Mouse (Mus musculus) forebrain, embryonic 15.5 days (tissue): ENCODE data around the gene Sh3tc1. TPM values are rescaled to one million over a fixed set of nuclear protein-coding genes. Genes with fewer than 3 reads are reported as not detected.

ENCODE experiments used
- ATAC-seq: fragments of 200-750 bp; cut with Nextera tagmentation; replicated peaks from 2 replicates; pipeline ENCODE4 v1.8.0; 2017; ENCODE audit warnings: mild to moderate bottlenecking, moderate TSS enrichment, moderate library complexity
- H3K27ac ChIP-seq: fragments of 300-500 bp; sonication (generic); replicated peaks from 2 replicates; pipeline ENCODE4 v1.5.1; 2015; ENCODE audit warnings: mild to moderate bottlenecking, inconsistent platforms
- H3K27me3 ChIP-seq: fragments of 300-500 bp; sonication (generic); 2 replicates; pipeline ENCODE4 v1.6.1; 2015; ENCODE audit warnings: inconsistent platforms
- H3K36me3 ChIP-seq: fragments of 300-500 bp; sonication (generic); 2 replicates; pipeline ENCODE4 v1.6.1; 2015; ENCODE audit warnings: mild to moderate bottlenecking, inconsistent platforms
- H3K4me1 ChIP-seq: fragments of 300-500 bp; sonication (generic); 2 replicates; pipeline ENCODE4 v1.6.1; 2015; ENCODE audit warnings: inconsistent platforms
- H3K4me2 ChIP-seq: fragments of 300-500 bp; sonication (generic); replicated peaks from 2 replicates; pipeline ENCODE4 v1.6.1; 2015; ENCODE audit warnings: mild to moderate bottlenecking, inconsistent platforms
- H3K4me3 ChIP-seq: fragments of 300-500 bp; sonication (generic); 2 replicates; pipeline ENCODE4 v1.5.1; 2015; ENCODE audit warnings: mild to moderate bottlenecking, inconsistent platforms
- H3K9ac ChIP-seq: fragments of 300-500 bp; sonication (generic); replicated peaks from 2 replicates; pipeline ENCODE4 v1.6.1; 2015; ENCODE audit warnings: mild to moderate bottlenecking, inconsistent platforms
- H3K9me3 ChIP-seq: fragments of 300-500 bp; sonication (generic); 2 replicates; pipeline ENCODE4 v1.6.1; 2016; ENCODE audit warnings: inconsistent platforms
- WGBS: fragments of 180-500 bp; shearing (Covaris S2); methylation state at CpG from one replicate; pipeline ENCODE4 v1.1.7; 2015; ENCODE audit warnings: mixed read lengths; 5-methylcytosine and 5-hydroxymethylcytosine counted together
- polyA plus RNA-seq: library from polyadenylated mRNA; unstranded; fragments of >200 nt; fragmentation: Nextera tagmentation; extraction: Ambion mirVana; gene quantifications from 2 replicates; pipeline ENCODE4 v1.2.1, GENCODE M21; 2015

Sh3tc1 gene
- polyA plus RNA-seq, 1 experiment from 2014 or later: 1.9 TPM

DNA sequence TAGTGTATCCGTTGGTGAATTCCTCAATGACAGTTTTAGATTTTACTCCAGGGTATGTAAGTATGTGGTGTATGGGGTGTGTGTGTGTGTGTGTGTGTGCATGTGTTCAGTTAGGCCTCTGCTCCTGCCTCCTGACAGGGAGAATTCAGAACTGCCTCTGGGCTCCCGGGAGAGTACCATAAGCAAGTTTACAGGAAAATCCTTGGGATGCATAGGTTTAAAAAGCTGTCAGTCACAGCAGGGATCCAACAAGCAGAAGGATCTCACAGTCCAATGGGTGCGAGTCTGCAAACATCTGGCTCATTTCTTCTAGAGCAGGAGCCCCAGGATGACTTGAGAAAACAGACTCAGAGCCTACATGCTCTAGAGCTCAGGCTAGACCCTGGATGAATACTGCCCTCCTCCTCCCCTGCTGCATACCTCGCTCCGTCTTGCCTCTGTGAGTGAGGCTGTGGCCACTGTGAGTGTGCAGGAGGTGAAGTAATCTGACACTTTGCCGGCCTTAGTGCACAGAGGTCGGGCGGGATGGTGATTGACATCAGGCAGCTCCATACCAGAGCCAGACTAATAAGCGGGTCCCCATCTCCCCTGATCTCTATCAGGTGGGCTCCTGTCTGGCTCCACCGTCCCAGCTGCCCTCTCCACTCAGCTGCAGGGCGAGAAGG lies 69.9 kb downstream of the Sh3tc1 start:
- 28% methylated on average over 11 of the region's 11 CpGs for WGBS
- ATAC-seq: no peak
- Histone ChIP-seq H3K4me3 (no peak overlapping the region), H3K27ac (no peak overlapping the region), H3K9me3 (no peaks in the 10 kb centered on the region), H3K36me3 (no peaks in the 10 kb centered on the region), H3K9ac (no peak overlapping the region), H3K27me3 (no peaks in the 10 kb centered on the region), H3K4me2 (no peak overlapping the region), H3K4me1 (0 out of 2 replicates have a peak, but pooled peaks cover 8% of the 10 kb centered on the region)

DNA sequence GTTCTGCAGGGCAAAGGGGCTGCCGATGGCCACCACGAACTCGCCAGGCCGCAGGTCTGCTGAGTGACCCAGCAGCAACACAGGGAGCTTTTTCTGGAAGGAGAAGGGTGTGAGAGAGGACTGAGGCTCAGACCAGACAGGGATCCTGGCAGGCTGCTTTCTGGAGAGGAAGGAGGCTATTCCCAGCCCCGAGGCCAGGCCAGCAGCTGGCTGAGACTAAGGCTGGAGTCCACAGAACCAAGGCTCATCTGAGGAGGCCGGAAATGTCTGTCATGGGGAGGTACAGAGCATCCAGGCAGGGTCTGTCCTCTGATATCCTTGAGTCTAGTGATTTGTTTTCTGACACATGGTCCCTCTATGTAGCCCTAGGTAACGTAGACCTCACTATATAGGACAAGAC lies 73.6 kb downstream of the Sh3tc1 start:
- Histone ChIP-seq H3K4me1 (no peaks in the 10 kb centered on the region), H3K27me3 (no peaks in the 10 kb centered on the region), H3K36me3 (no peaks in the 10 kb centered on the region), H3K9ac (no peak overlapping the region), H3K27ac (no peak overlapping the region), H3K4me3 (no peak overlapping the region), H3K9me3 (no peaks in the 10 kb centered on the region), H3K4me2 (no peak overlapping the region)
- no peak for ATAC-seq
- 88% methylated on average over 7 of the region's 7 CpGs for WGBS

DNA sequence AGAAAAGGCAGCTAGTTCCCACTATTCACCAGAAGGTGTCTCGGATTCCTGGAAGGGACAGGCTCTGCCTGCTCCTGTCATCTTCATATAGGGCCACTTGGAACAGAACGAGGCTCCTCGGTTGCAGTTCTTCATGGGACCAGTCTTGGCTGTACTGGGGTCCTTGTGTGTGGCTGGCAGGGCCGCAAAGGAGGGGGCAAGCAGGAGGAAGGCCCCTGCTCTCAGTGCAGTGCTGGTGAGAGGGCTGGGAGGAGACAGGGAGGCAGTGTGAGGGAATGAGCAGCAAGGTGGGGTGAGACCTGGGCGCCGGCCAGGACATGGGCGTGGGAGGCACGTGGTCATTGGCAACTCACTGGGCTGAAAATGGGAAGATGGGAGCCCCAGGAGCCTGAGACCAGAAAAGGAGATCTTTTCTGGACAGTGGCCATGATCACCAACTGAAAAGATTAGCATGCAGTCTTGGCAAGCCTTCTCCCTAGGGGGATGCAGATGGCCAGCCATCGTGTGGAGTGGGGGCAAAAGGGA lies 77.7 kb downstream of the Sh3tc1 start:
- Histone ChIP-seq H3K4me2 (no peak overlapping the region), H3K4me3 (no peak overlapping the region), H3K27me3 (no peaks in the 10 kb centered on the region), H3K36me3 (no peaks in the 10 kb centered on the region), H3K9me3 (no peaks in the 10 kb centered on the region), H3K9ac (no peak overlapping the region), H3K4me1 (no peaks in the 10 kb centered on the region), H3K27ac (no peak overlapping the region)
- WGBS: 80% methylated on average over 9 of the region's 9 CpGs
- no peak for ATAC-seq

DNA sequence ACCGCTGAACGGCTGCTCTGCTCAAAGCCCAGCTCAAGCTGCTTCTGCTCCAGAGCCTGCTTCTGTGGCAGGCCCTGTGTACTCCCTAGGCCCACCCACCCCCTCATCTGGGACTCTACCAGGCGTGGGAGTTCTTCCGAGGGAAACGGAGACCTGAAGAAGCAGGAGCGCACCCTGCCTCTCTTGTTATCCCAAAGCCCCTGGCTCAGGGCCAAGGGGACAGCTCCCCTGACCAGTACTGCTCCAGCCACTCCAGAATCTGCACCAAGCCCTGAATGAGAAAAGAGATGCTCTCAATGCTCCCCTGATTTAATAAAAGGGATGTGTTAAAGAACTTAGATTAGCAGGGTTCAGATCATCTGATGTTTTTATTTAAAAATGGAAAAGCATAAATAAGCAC lies 78.6 kb downstream of the Sh3tc1 start:
- no peak overlapping the region for H3K9ac ChIP-seq
- WGBS: 72% methylated on average over 6 of the region's 6 CpGs
- H3K4me1 ChIP-seq: no peaks in the 10 kb centered on the region
- no peak overlapping the region for H3K27ac ChIP-seq
- no peaks in the 10 kb centered on the region for H3K27me3 ChIP-seq
- H3K4me2 ChIP-seq: no peak overlapping the region
- no peak overlapping the region for H3K4me3 ChIP-seq
- no peak for ATAC-seq
- no peaks in the 10 kb centered on the region for H3K36me3 ChIP-seq
- no peaks in the 10 kb centered on the region for H3K9me3 ChIP-seq

DNA sequence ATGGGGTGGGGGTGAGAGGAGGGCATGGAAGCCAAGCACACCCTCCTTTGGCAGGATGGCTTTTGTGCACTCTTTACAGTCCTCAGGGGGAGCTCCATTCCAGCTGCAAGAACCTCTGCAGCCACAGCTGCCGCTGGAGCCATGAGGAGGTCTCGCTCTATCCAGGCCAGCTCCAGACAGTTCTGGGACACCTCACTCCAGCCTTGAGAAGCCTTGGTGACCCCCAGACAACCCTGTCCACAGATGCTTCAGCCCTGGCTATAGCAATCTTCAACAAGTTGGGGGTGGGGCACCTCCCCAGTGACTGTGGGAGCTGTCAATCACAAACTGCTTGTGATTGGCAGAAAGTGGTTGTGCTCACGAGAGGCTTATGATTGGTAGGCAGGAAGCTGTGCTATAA lies 80.3 kb downstream of the Sh3tc1 start:
- Histone ChIP-seq H3K27ac (no peak overlapping the region), H3K27me3 (no peaks in the 10 kb centered on the region), H3K9ac (no peak overlapping the region), H3K4me2 (no peak overlapping the region), H3K4me3 (no peak overlapping the region), H3K4me1 (no peaks in the 10 kb centered on the region), H3K9me3 (no peaks in the 10 kb centered on the region), H3K36me3 (no peaks in the 10 kb centered on the region)
- 58% methylated on average over 3 of the region's 3 CpGs for WGBS
- no peak for ATAC-seq

DNA sequence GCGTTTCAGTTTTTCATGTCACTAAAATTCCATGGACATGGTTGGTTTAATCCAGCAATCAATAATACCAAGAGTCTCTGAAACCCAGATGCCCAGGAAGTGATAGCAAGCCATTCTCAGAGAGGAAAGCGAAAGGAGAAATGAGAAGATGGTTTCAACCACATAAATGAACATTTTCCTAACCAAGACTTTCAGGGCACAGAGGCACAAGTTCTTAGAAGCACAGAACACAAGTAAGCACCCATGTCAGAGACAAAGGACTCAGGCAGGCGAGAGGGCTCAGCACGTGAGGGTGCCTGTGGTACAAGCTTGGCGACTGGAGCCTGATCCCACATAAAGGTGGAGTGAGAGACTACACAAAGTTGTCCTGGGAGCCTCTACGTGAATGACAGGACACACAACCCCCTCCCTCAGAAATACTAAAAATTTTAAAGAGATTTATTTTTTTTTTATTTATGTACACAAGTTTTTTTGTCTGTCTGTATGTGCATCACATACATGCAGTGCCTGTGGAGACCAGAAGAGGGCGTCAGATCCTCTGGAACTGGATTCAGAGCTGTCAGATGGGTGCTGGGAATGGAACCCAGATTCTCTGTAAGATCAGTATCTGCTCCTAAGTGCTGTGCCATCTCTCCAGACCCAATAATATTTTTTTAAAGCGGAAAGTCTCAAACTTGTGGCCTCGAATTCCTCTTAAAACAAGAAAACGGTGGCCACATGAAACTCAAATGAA lies 83.9 kb downstream of the Sh3tc1 start:
- Histone ChIP-seq H3K4me1 (no peaks in the 10 kb centered on the region), H3K4me2 (no peak overlapping the region), H3K27me3 (no peaks in the 10 kb centered on the region), H3K9me3 (no peaks in the 10 kb centered on the region), H3K36me3 (no peaks in the 10 kb centered on the region), H3K4me3 (no peak overlapping the region), H3K9ac (no peak overlapping the region), H3K27ac (no peak overlapping the region)
- no peak for ATAC-seq
- 86% methylated on average over 10 of the region's 10 CpGs for WGBS

DNA sequence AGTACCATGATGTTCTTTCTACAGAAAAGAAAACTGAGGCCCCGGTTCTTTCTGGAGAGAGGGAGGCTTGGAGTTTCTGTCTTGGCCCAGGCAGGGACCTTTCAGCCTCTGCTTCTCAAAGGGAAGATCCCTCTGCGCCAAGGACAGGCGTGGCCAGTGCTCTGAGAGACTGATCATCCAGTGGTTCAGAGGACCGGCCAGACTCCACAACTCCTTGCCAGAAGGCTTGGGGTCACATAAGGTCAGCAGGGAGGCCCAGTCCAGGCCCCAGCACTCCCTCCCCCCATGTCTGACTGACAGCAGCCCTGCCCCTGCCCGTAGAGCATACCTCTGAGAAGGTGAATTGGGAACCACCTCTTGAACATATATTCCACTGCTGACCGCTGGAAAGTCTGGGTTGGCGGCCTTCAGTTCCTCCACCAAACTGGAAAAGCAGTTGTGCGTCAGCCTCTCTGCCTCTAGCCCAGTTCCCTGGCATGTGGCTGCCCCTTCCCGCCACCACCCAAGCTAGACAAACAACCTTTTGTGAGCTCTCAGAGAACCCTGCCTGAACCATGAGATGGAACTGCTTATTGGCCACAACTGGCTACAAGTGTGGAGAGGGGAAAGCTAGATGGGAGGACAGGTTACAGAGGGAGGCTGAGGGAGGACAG lies 85.9 kb downstream of the Sh3tc1 start:
- H3K9me3 ChIP-seq: no peaks in the 10 kb centered on the region
- no peak overlapping the region for H3K4me3 ChIP-seq
- H3K4me2 ChIP-seq: no peak overlapping the region
- no peak overlapping the region for H3K27ac ChIP-seq
- 85% methylated on average over 9 of the region's 9 CpGs for WGBS
- H3K4me1 ChIP-seq: no peaks in the 10 kb centered on the region
- no peaks in the 10 kb centered on the region for H3K36me3 ChIP-seq
- H3K9ac ChIP-seq: no peak overlapping the region
- ATAC-seq: no peak
- H3K27me3 ChIP-seq: no peaks in the 10 kb centered on the region

DNA sequence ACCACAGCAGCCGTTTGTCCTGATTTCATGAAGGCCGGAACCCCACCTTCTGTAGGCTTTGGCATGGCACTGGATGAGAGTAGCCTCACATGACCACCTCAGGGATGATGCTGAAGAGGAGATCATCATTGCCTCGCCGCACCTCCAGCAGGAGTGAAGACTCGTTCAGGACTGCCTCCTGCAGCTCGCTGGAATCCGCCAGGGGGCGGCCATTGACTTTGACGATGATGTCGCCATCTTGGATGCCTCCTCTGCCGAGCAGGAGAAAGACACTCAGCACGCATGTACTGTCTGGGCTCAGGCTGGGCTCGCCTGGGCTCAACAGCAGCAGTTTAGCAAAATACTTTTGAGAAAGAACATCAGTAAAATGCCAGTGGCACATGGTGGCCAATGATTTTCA lies 86.9 kb downstream of the Sh3tc1 start:
- Histone ChIP-seq H3K27me3 (no peaks in the 10 kb centered on the region), H3K4me2 (no peak overlapping the region), H3K9me3 (no peaks in the 10 kb centered on the region), H3K9ac (no peak overlapping the region), H3K4me3 (no peak overlapping the region), H3K27ac (no peak overlapping the region), H3K4me1 (no peaks in the 10 kb centered on the region), H3K36me3 (no peaks in the 10 kb centered on the region)
- ATAC-seq: no peak
- 88% methylated on average over 13 of the region's 13 CpGs for WGBS

DNA sequence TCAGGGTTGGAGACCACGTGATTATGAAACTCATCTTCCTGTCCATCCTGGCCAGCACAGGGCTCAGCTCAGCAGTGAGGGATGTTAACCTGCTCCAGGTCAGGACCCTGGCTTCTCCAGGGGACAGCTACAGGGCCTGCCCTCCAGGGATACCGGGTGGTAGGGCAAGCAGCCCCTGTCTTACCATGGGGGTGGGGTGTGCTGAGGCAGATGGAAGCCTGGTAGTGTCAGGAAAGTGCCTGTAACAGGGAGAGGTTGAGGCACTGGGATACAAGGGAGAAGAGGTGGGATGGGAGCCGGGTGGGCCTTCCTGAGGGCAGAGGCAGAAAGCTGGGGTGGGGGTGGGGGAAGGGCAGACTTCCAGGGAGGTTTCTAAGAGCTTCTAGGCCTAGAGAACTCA lies 87.5 kb downstream of the Sh3tc1 start:
- WGBS: 79% methylated on average over 3 of the region's 3 CpGs
- Histone ChIP-seq H3K4me3 (no peak overlapping the region), H3K9me3 (no peaks in the 10 kb centered on the region), H3K9ac (no peak overlapping the region), H3K4me2 (no peak overlapping the region), H3K27me3 (no peaks in the 10 kb centered on the region), H3K36me3 (no peaks in the 10 kb centered on the region), H3K27ac (no peak overlapping the region), H3K4me1 (no peaks in the 10 kb centered on the region)
- no peak for ATAC-seq

DNA sequence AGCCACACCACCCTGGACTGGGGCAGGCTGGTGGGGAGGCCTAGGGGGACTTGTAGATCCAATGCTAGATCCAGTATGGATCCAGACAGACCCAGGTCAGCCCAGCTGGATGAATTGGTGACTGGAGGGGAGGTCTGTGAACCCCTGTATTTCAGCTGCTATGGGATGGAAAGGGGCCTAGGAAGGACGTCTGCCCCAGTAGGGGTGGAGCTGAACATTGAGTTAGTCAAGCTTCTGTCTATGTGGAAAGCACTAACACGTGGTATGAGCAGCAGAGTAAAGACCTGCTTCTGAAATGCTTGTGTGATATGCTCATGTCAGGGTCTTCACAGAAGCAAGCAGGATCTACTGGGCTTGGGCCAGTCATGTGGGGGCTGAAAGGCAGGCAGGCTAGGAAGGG lies 91.6 kb downstream of the Sh3tc1 start:
- 63% methylated on average over 2 of the region's 2 CpGs for WGBS
- no peak for ATAC-seq

DNA sequence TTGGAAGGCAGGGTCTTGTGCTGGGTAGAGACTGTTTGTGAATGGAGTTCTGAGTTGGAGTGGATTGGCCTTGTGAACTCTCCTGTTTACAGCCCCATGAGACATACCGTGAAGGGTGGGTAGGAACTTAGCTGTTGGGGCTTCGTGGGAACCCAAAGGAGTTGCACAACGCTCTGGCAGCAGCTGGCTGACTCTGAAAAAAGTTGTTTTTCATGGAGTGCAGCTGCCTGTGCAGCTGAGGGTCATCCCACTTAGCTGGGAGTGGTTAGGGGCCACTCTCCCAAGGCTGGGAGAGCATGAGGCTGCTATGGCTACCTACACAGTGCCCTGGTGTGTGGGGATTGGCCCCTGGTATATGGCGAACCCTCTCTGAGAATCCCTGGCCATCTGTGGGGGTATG lies 92.2 kb downstream of the Sh3tc1 start:
- no peak overlapping the region for H3K4me3 ChIP-seq
- no peaks in the 10 kb centered on the region for H3K9me3 ChIP-seq
- H3K4me2 ChIP-seq: no peak overlapping the region
- H3K4me1 ChIP-seq: no peaks in the 10 kb centered on the region
- no peak overlapping the region for H3K9ac ChIP-seq
- no peak for ATAC-seq
- no peaks in the 10 kb centered on the region for H3K27me3 ChIP-seq
- no peak overlapping the region for H3K27ac ChIP-seq
- H3K36me3 ChIP-seq: no peaks in the 10 kb centered on the region
- 75% methylated on average over 4 of the region's 4 CpGs for WGBS

More for the DNA sequence above, 91.6 kb downstream of the Sh3tc1 start:
- H3K4me2 ChIP-seq: no peak overlapping the region
- H3K27ac ChIP-seq: no peak overlapping the region
- H3K9me3 ChIP-seq: no peaks in the 10 kb centered on the region
- H3K4me3 ChIP-seq: no peak overlapping the region
- H3K36me3 ChIP-seq: no peaks in the 10 kb centered on the region
- no peaks in the 10 kb centered on the region for H3K4me1 ChIP-seq
- no peaks in the 10 kb centered on the region for H3K27me3 ChIP-seq
- H3K9ac ChIP-seq: no peak overlapping the region
